Mouse (Mus musculus): Measurements from ENCODE around the gene Gm21897. TPM values are rescaled to one million over a fixed set of nuclear protein-coding genes. Genes with fewer than 3 reads are reported as not detected.
"Not testable (repeated sequence)": the region's sequence is repeated elsewhere in the genome, so short reads cannot be mapped to it uniquely, and the experiment has no call there.

Gene Gm21897
- not detected in 2 replicates for polyA plus RNA-seq (2012; ENCODE audit: insufficient read depth, insufficient read length, low replicate concordance, missing spikeins)

DNA sequence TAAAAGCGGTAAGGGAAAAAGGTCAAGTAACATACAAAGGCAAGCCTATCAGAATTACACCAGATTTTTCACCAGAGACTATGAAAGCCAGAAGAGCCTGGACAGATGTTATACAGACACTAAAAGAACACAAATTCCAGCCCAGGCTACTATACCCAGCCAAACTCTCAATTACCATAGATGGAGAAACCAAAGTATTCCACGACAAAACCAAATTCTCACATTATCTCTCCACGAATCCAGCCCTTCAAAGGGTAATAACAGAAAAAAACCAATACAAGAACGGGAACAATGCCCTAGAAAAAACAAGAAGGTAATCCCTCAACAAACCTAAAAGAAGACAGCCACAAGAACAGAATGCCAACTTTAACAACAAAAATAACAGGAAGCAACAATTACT is at the start of gene Gm21897:
Gm21897 (plus strand) TSS at position 301 of the 400 bp plus-strand sequence.
- no CpG with 5 or more reads among the region's 4 CpGs for WGBS
- not testable (repeated sequence) for H3K4me1 ChIP-seq (ENCODE audit: control insufficient read depth, insufficient read depth, low read length); H3K27ac ChIP-seq (ENCODE audit: insufficient read depth, low read depth, low read length); H3K4me3 ChIP-seq (ENCODE audit: insufficient read depth, low read depth, low read length)

DNA sequence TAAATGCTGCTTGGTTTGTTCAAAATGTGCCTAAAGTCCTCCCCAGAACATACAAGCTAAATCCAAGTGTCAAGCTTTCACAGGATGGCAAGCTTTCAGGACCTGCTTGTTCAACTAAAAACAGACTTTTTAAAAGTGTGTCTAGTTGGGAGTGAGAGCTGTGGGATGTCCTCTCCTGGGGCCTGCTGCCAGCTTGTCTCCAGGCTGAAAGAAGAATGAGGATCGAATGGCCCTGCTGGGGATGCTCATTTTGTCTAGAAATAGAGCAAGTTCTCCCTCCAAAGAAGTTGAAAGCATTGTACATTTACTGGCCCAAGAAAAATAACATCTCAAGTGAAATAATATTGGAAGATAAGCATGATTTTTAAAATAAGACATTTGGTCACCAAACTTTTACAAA is 45.0 kb upstream of the Gm21897 start:
- no peak overlapping the region for H3K27ac ChIP-seq (ENCODE audit: insufficient read depth, low read depth, low read length)
- H3K4me1 ChIP-seq (ENCODE audit: control insufficient read depth, insufficient read depth, low read length) = no peaks in the 10 kb centered on the region
- WGBS = 64% methylated on average over 1 of the region's 1 CpGs
- TF ChIP-seq POLR2A (IDR thresholded peaks at IDR 0.05; ENCODE audit: insufficient read depth, low read depth, low read length) (no peak), CTCF (IDR thresholded peaks at IDR 0.05; ENCODE audit: insufficient read depth, low read depth, low read length) (no peak)
- no peak overlapping the region for H3K4me3 ChIP-seq (ENCODE audit: insufficient read depth, low read depth, low read length)

DNA sequence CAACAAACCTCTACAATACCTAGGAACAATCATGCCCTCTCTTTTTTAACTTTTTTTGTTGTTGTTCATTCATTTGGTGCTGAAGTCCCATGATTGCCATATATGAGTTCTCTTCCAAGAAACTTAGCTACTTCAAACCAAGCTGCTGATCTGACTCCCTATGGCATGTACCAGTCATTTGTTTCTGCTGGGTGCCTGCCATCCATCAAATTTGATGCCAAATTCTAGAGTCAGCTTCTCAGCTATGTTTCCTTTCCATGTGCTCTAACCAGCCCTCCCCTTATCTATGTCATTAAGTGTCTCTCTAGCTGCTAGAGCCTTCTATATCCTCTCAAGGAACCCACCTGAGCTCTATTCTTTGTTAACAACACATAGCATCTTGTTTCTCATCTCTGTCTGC is 39.8 kb upstream of the Gm21897 start:
- no peaks in the 10 kb centered on the region for H3K4me1 ChIP-seq (ENCODE audit: control insufficient read depth, insufficient read depth, low read length)
- TF ChIP-seq CTCF (IDR thresholded peaks at IDR 0.05; ENCODE audit: insufficient read depth, low read depth, low read length) = no peak
- TF ChIP-seq POLR2A (IDR thresholded peaks at IDR 0.05; ENCODE audit: insufficient read depth, low read depth, low read length) = no peak
- no peak overlapping the region for H3K27ac ChIP-seq (ENCODE audit: insufficient read depth, low read depth, low read length)
- H3K4me3 ChIP-seq (ENCODE audit: insufficient read depth, low read depth, low read length) = no peak overlapping the region

DNA sequence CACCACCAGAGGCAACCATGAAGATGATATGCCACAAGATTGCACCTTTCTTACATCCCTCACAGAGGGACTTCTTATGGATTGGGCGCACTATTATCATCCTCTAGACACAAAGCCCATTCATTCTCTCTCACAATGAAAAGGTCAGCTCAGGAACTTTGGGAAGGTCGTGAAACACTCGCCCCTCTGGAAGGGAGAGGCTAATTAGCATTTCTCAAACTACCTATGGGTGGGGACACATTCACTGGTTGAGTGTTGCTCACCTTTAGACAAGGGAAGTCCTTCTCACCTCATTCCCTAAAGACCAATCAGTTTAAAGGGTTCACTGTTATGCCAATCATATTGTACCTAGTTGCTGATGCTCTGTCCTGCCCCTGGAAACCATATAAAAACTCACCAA is 24.2 kb upstream of the Gm21897 start:
- Histone ChIP-seq H3K4me1 (ENCODE audit: control insufficient read depth, insufficient read depth, low read length) (no peaks in the 10 kb centered on the region), H3K27ac (ENCODE audit: insufficient read depth, low read depth, low read length) (no peak overlapping the region)
- 59% methylated on average over 3 of the region's 3 CpGs for WGBS

DNA sequence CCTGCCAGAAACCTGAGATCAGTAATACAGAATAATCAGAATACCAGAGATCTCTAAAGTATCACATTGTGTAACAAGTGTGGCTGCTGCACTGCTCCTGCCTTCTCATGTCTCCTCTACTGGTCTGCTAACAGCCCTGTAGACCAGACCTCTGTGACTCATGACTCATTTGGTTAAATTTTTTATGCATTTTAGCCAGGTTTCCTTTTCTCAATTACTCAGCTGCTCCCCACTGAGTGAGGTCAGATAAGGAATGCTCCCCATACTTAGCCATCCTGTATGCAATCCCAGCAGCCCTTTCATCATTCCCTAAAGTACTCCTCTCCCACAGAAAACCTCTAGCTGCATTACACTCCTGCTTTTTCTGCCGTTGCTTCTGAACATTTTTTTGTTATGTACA is 23.0 kb upstream of the Gm21897 start:
- WGBS = 90% methylated on average over 1 of the region's 1 CpGs
- Histone ChIP-seq H3K4me3 (ENCODE audit: insufficient read depth, low read depth, low read length) (no peak overlapping the region), H3K4me1 (ENCODE audit: control insufficient read depth, insufficient read depth, low read length) (no peaks in the 10 kb centered on the region), H3K27ac (ENCODE audit: insufficient read depth, low read depth, low read length) (no peak overlapping the region)
- TF ChIP-seq CTCF (IDR thresholded peaks at IDR 0.05; ENCODE audit: insufficient read depth, low read depth, low read length) (no peak), POLR2A (IDR thresholded peaks at IDR 0.05; ENCODE audit: insufficient read depth, low read depth, low read length) (no peak)

More for the DNA sequence above, 24.2 kb upstream of the Gm21897 start:
- no peak overlapping the region for H3K4me3 ChIP-seq (ENCODE audit: insufficient read depth, low read depth, low read length)
- TF ChIP-seq CTCF (IDR thresholded peaks at IDR 0.05; ENCODE audit: insufficient read depth, low read depth, low read length) (no peak), POLR2A (IDR thresholded peaks at IDR 0.05; ENCODE audit: insufficient read depth, low read depth, low read length) (no peak)

DNA sequence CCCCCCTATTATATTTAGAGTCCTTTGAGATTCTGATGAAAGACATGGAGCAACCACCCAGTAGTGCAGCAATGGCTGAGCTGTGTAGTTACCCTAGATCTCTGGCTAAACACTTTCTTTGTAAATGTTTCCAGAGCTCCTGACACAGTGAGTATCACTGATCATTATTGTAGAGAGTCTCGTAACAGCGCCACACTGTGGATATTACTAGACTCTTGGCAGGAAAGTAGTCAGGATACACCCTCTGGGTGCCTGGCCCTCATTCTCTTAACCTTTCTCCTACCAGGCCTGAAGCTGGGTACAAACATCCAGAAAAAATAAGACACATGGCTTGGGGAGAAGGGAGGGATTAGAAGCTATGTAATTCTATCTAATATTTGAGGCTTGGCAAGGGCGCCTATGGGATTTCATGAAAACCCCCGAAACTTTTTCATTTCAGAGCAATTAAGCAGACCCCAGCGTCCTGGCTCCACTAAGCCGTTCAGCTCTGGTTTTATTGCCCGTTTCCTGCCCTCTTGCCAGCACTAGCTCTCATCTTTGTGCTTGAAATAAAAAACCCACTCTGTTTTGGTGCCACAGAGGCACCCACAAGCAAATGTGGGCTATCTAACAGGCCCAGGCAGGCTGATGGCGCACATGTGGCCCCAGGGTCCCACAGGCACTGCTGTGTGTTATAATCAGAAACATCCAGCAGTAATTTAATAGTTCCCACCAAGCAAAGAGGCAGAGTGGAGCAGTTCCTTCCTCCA is 22.2 kb upstream of the Gm21897 start:
- Histone ChIP-seq H3K4me3 (ENCODE audit: insufficient read depth, low read depth, low read length) (no peak overlapping the region), H3K4me1 (ENCODE audit: control insufficient read depth, insufficient read depth, low read length) (no peaks in the 10 kb centered on the region), H3K27ac (ENCODE audit: insufficient read depth, low read depth, low read length) (no peak overlapping the region)
- WGBS = 48% methylated on average over 8 of the region's 8 CpGs
- TF ChIP-seq CTCF (IDR thresholded peaks at IDR 0.05; ENCODE audit: insufficient read depth, low read depth, low read length) (no peak), POLR2A (IDR thresholded peaks at IDR 0.05; ENCODE audit: insufficient read depth, low read depth, low read length) (no peak)

DNA sequence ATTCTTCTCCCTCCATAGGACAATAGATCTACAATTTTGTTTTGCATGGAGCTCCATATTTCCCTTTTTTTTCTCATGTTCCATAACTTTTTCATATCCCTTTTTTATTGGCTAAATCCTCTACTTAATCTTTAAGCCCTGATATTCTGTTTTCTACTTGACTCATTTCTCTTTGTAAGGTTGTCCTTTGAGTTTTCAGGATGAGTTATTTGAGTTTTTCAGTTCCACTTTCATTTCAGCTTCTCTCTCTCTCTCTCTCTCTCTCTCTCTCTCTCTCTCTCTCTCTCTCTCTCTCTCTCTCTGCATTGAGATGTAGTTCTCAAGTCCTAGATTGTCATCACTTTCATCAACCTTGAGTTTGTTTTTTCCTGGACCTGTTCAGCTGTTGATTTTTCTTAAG is 17.3 kb downstream of the Gm21897 start:
- TF ChIP-seq CTCF (IDR thresholded peaks at IDR 0.05; ENCODE audit: insufficient read depth, low read depth, low read length) = no peak
- TF ChIP-seq POLR2A (IDR thresholded peaks at IDR 0.05; ENCODE audit: insufficient read depth, low read depth, low read length) = no peak
- Histone ChIP-seq H3K4me3 (ENCODE audit: insufficient read depth, low read depth, low read length) (no peak overlapping the region), H3K4me1 (ENCODE audit: control insufficient read depth, insufficient read depth, low read length) (no peaks in the 10 kb centered on the region), H3K27ac (ENCODE audit: insufficient read depth, low read depth, low read length) (no peak overlapping the region)

DNA sequence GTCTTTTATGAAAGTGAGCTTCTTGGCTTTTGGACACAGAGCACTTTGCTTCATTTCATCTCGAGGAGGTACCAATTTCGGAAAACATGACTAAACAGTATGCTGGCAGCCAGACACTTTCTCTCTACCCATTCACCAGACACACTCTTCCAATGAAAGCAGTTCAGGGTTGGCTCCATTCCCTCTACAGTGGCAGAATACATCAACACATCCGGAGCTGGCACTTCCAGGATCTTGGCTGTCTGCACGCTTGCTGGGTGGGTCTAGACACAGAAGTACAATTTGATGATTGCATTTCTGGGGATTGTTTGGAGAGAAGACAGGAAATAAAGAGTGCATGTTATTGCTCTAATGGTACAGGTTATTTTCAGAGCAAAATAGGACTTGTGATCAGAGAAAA is 21.8 kb downstream of the Gm21897 start:
- H3K4me1 ChIP-seq (ENCODE audit: control insufficient read depth, insufficient read depth, low read length) = no peaks in the 10 kb centered on the region
- H3K27ac ChIP-seq (ENCODE audit: insufficient read depth, low read depth, low read length) = no peak overlapping the region
- H3K4me3 ChIP-seq (ENCODE audit: insufficient read depth, low read depth, low read length) = no peak overlapping the region
- WGBS = 23% methylated on average over 4 of the region's 4 CpGs
- no peak for TF ChIP-seq CTCF (IDR thresholded peaks at IDR 0.05; ENCODE audit: insufficient read depth, low read depth, low read length)
- TF ChIP-seq POLR2A (IDR thresholded peaks at IDR 0.05; ENCODE audit: insufficient read depth, low read depth, low read length) = no peak

DNA sequence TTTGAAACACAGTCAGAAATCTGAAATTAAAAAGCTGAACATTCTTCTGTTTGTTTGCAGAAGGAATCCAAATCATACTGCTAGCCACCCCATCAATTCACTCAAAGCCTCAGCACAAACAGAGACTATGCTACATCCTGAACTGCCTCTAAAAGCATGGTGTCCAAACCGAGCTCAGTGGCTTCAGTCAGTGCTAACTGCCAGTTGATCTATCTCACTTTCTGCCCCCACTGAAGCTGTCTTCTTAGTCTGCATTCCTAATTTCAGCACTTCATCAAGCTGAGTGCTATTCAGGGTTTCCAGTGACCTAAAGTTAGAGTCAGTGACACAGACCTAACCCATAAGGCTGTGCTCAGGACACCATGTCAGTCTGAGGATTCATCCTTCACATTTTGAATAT is 28.8 kb downstream of the Gm21897 start:
- TF ChIP-seq CTCF (IDR thresholded peaks at IDR 0.05; ENCODE audit: insufficient read depth, low read depth, low read length) = no peak
- TF ChIP-seq POLR2A (IDR thresholded peaks at IDR 0.05; ENCODE audit: insufficient read depth, low read depth, low read length) = no peak
- 69% methylated on average over 1 of the region's 1 CpGs for WGBS
- H3K4me1 ChIP-seq (ENCODE audit: control insufficient read depth, insufficient read depth, low read length) = no peaks in the 10 kb centered on the region

DNA sequence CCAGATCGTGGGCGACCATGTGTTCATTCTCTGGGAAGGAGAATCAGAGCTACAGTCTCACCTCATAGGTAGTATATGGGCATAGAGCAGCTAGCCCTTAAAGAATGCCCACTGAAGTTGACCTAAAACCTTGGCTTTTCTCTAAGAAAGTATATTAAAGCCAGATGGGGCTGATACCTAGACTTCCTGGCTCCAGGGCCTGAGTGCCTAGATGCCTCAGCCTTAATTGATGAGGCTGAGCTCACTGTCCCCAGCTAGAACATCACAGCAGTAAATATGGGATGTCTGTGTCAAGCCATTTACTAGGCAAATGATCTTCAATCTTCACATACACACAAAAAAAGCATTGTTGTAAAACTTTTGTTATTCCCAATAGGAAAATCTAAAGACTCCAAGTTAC is 32.1 kb downstream of the Gm21897 start:
- H3K4me3 ChIP-seq (ENCODE audit: insufficient read depth, low read depth, low read length) = no peak overlapping the region
- WGBS = 87% methylated on average over 2 of the region's 2 CpGs
- H3K27ac ChIP-seq (ENCODE audit: insufficient read depth, low read depth, low read length) = no peak overlapping the region
- H3K4me1 ChIP-seq (ENCODE audit: control insufficient read depth, insufficient read depth, low read length) = no peaks in the 10 kb centered on the region
- TF ChIP-seq POLR2A (IDR thresholded peaks at IDR 0.05; ENCODE audit: insufficient read depth, low read depth, low read length) = no peak
- no peak for TF ChIP-seq CTCF (IDR thresholded peaks at IDR 0.05; ENCODE audit: insufficient read depth, low read depth, low read length)

More for the DNA sequence above, 28.8 kb downstream of the Gm21897 start:
- H3K27ac ChIP-seq (ENCODE audit: insufficient read depth, low read depth, low read length) = no peak overlapping the region
- H3K4me3 ChIP-seq (ENCODE audit: insufficient read depth, low read depth, low read length) = no peak overlapping the region
